Mouse (Mus musculus) cerebellum, adult 2 months (tissue): ENCODE measurements around the gene Akap2.

Experiments
- CTCF ChIP-seq: fragments of 200-500 bp; IDR thresholded peaks from 2 replicates; pipeline ENCODE4 v1.5.1; 2011; ENCODE audit warnings: low read depth, mild to moderate bottlenecking, control low read depth, low read length, moderate library complexity, borderline replicate concordance; ENCODE audit not compliant: insufficient read depth
- POLR2A ChIP-seq: fragments of 200-500 bp; IDR thresholded peaks from 2 replicates; pipeline ENCODE4 v1.6.1; 2011; ENCODE audit warnings: low read length, control low read depth, borderline replicate concordance; ENCODE audit not compliant: insufficient read depth

GRCm38 (mm10) chr4:57821556-57822356 lies 104.3 kb downstream of the Akap2 start:
- TF ChIP-seq CTCF (no peak), POLR2A (no peak)
